Mouse (Mus musculus) limb, embryonic 10.5 days (tissue): ENCODE results near the gene Washc4. TPM values are rescaled to one million over a fixed set of nuclear protein-coding genes. Genes with fewer than 3 reads are reported as not detected.

Source experiments
- DNase-seq: peaks from one replicate; pipeline ENCODE4 v3.0.0-alpha.2; 2017; ENCODE audit warnings: low spot score
- H3K27ac ChIP-seq: fragments of 300-500 bp; sonication (generic); 2 replicates; pipeline ENCODE4 v1.5.1; 2016; ENCODE audit warnings: mild to moderate bottlenecking
- H3K27me3 ChIP-seq: fragments of 300-500 bp; sonication (generic); 2 replicates; pipeline ENCODE4 v1.6.1; 2016; ENCODE audit warnings: low read depth, mild to moderate bottlenecking; ENCODE audit not compliant: poor library complexity, severe bottlenecking
- H3K36me3 ChIP-seq: fragments of 300-500 bp; sonication (generic); 2 replicates; pipeline ENCODE4 v1.6.1; 2016; ENCODE audit warnings: mild to moderate bottlenecking, moderate library complexity
- H3K4me1 ChIP-seq: fragments of 300-500 bp; sonication (generic); 2 replicates; pipeline ENCODE4 v1.6.1; 2016
- H3K4me3 ChIP-seq: fragments of 300-500 bp; sonication (generic); 2 replicates; pipeline ENCODE4 v1.5.1; 2016; ENCODE audit warnings: mild to moderate bottlenecking, moderate library complexity
- H3K9me3 ChIP-seq: fragments of 300-500 bp; sonication (generic); replicated peaks from 2 replicates; pipeline ENCODE4 v1.6.1; 2016; ENCODE audit warnings: mild to moderate bottlenecking
- WGBS: fragments of 180-500 bp; shearing (Covaris S2); methylation state at CpG from one replicate; pipeline ENCODE4 v1.1.7; 2016; 5-methylcytosine and 5-hydroxymethylcytosine counted together
- polyA plus RNA-seq: library from polyadenylated mRNA; unstranded; fragments of >200 nt; fragmentation: Nextera tagmentation; extraction: Ambion mirVana; gene quantifications from 2 replicates; pipeline ENCODE4 v1.2.1, GENCODE M21; 2016

Gene Washc4
- polyA plus RNA-seq, 1 experiment from 2014 or later: 32.3 TPM

DNA sequence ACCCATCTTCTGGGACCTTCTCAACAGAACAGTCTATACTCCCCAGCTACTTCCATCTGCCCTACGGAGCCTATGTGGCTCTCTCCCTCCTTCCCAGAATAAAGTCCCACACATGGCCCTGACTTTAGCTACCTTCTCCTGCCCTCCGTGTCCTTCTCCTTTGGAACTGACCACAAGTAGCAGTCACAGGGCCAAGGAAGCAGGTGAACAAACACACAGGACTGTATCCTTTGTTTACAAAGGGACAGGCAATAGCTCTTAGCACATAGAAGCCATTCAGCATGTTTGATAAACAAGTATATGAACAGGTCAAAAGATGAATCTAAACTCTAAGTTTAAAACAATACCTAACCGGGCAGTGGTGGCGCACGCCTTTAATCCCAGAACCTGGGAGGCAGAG lies 86.3 kb downstream of the Washc4 start:
- H3K9me3 ChIP-seq: no peaks in the 10 kb centered on the region
- H3K36me3 ChIP-seq: peaks cover 56% of the 10 kb centered on the region
- H3K4me1 ChIP-seq: peaks cover 12% of the 10 kb centered on the region
- H3K27ac ChIP-seq: no peak overlapping the region
- no peak for DNase-seq
- WGBS: 97% methylated on average over 5 of the region's 5 CpGs
- no peaks in the 10 kb centered on the region for H3K27me3 ChIP-seq
- H3K4me3 ChIP-seq: no peak overlapping the region

DNA sequence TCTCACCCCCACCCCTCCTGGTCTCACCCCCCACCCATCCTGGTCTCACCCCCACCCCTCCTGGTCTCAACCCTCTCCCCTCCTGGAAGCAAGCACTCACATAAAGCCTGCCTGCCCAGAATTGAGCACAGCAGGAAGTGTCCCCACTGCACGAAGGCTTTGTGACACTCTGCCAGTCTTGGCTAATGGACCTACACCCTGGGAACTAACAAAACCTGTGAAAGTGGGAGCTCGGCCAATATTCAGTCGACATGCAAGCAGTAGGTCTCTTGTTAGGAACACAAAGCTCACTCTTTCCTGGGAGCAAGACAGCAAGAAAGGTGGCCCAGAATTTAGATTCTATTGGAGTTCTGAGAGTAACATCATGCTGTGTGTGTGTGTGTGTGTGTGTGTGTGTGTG lies 87.3 kb downstream of the Washc4 start:
- H3K9me3 ChIP-seq: no peaks in the 10 kb centered on the region
- no peak for DNase-seq
- H3K36me3 ChIP-seq: peaks cover 47% of the 10 kb centered on the region
- no peaks in the 10 kb centered on the region for H3K27me3 ChIP-seq
- H3K4me1 ChIP-seq: peaks cover 16% of the 10 kb centered on the region
- no peak overlapping the region for H3K4me3 ChIP-seq
- WGBS: 76% methylated on average over 3 of the region's 3 CpGs
- no peak overlapping the region for H3K27ac ChIP-seq

DNA sequence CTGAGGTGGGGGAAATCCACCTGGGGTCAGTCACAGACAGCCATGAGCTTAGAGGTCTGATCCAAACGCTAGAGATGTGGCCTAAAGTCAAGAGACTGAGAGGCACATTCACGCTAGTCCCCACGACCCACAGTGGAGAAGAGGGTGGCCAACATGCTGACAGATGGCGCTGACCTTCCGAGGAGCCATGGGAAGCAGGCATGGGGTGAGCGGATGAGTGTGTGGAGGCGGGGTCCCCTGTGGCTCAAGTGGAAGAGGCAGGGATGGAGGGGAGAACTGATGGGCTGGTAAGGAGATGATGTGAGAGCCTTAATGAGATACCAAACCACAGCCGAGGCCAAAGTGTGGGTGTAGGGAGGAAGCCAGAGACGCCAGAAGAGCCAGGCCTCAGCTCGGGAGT lies 88.2 kb downstream of the Washc4 start:
- Histone ChIP-seq H3K27me3 (no peaks in the 10 kb centered on the region), H3K36me3 (peaks cover 40% of the 10 kb centered on the region), H3K9me3 (no peaks in the 10 kb centered on the region), H3K27ac (no peak overlapping the region), H3K4me1 (peaks cover 16% of the 10 kb centered on the region), H3K4me3 (no peak overlapping the region)
- DNase-seq: no peak
- 91% methylated on average over 10 of the region's 10 CpGs for WGBS

DNA sequence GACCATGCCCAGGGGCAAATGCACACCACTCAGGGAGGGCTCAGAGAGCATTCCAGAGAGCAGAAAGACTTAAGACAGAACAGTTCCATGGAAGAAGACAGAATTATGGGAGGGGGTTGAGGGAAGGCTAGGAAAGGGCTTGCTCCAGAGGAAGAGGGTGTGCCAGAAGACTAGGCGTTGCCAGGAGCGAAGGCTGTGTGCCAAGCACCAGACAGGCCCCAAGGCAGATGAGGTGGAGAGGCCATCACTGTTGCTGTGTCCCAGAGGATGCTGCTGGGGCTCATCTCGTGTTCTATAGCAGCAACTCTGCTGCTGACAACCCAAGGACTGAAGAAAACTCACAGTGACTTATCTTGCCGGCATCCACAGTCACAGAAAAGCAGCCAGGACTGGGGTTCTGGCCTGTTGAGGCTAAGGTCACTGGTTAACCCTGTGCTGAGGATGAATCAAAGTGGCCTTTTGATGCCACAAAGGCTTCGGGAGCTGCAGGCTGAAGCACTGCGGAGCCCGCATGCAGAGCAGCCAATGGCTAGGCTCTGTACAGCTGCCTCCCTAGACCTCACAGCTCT lies 89.3 kb downstream of the Washc4 start:
- peaks cover 31% of the 10 kb centered on the region for H3K36me3 ChIP-seq
- no peak overlapping the region for H3K27ac ChIP-seq
- H3K27me3 ChIP-seq: no peaks in the 10 kb centered on the region
- H3K9me3 ChIP-seq: no peaks in the 10 kb centered on the region
- DNase-seq: no peak
- no peak overlapping the region for H3K4me3 ChIP-seq
- H3K4me1 ChIP-seq: peaks cover 16% of the 10 kb centered on the region
- 77% methylated on average over 7 of the region's 7 CpGs for whole genome bisulfite sequencing

DNA sequence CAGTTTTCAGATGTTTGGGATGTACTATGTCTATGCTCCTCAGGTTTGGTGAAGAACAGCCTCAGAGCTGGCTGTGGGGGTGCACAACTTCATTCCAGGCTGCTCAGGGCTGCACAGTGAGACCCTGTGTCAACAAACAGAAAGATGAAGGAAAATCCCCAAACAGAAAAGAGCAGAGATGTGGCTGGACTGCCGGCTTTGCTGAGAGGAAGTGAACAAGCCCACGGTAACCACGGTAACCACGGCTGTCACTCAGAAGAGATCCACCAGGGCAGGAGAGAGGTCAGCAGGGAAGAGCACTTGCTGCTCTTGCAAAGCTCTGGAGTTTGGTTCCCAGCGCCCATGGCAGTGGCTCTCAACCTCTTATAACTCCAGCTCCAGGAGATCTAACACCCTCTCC lies 90.9 kb downstream of the Washc4 start:
- 50% methylated on average over 5 of the region's 5 CpGs for WGBS
- H3K9me3 ChIP-seq: no peaks in the 10 kb centered on the region
- H3K27me3 ChIP-seq: no peaks in the 10 kb centered on the region
- no peak overlapping the region for H3K27ac ChIP-seq
- H3K4me3 ChIP-seq: no peak overlapping the region
- H3K4me1 ChIP-seq: peaks cover 16% of the 10 kb centered on the region
- DNase-seq: peak; percentile 40
- peaks cover 23% of the 10 kb centered on the region for H3K36me3 ChIP-seq

DNA sequence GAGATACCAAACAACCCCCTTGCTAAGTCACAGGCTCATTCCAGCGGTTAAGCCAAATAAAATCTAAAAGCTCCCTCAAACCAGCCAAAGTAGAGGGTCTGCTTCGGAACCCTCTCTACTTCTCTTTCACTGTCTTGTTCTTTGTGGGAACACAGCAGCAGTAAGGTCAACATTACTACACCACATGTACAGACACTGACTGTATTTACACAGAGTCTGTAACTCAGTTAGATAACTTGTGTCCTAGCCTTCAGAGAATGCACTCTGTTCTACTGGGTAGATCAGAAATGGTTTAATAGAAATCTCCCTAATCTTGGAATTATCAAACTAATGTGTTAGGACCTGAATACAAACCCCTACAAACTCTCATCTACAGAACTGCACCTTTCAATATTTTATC lies 92.6 kb downstream of the Washc4 start:
- no peak overlapping the region for H3K4me3 ChIP-seq
- H3K27me3 ChIP-seq: no peaks in the 10 kb centered on the region
- no peak overlapping the region for H3K27ac ChIP-seq
- H3K36me3 ChIP-seq: peaks cover 21% of the 10 kb centered on the region
- no peak for DNase-seq
- H3K4me1 ChIP-seq: peaks cover 16% of the 10 kb centered on the region
- 90% methylated on average over 2 of the region's 2 CpGs for WGBS
- H3K9me3 ChIP-seq: no peaks in the 10 kb centered on the region

DNA sequence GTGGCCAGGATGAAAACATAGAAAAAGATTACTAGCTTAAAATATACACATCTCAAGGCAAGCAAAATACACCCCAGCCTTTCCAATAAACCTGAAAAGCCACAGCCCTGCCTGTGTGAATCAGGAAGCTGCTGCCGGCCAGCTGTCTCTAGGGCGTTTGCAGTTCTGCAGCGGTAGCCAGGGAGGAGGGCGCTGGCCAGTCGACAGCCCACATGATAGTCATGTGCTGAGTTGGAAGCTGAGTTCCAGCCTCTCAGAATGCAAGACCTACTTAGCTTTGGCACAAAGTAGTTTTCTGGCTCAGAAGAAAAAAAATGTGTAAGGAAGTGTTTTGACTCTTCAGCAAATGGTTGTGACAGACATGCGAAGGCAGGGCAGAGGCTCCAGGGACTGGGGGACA lies 93.7 kb downstream of the Washc4 start:
- Histone ChIP-seq H3K36me3 (peaks cover 15% of the 10 kb centered on the region), H3K27ac (no peak overlapping the region), H3K4me1 (peaks cover 13% of the 10 kb centered on the region), H3K27me3 (no peaks in the 10 kb centered on the region), H3K9me3 (no peaks in the 10 kb centered on the region), H3K4me3 (no peak overlapping the region)
- WGBS: 61% methylated on average over 6 of the region's 6 CpGs
- DNase-seq: no peak

DNA sequence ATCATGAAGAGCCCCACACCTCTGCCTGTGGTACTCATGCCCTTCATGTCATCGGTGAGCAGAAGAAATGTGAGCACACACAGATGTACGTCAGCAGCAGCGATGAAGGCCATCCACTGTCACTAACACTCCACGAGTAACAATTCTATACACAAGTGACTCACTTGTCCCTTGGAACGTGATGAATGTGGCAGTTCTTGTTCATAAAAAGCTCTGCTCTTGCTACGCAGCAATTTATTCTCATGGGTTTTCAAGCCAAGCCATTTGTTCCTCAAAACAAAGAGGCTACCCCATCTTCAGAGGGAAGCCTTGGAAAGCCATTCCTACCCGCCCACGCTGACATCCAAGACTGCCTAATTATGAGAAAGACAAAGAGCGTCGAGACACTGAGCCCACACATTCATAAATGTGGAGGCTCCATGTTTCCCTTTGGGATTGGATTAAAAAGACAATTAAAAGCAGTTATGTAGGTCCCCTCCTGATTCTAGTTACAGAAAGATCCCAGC lies 96.4 kb downstream of the Washc4 start:
- Histone ChIP-seq H3K36me3 (peaks cover 11% of the 10 kb centered on the region), H3K4me3 (no peak overlapping the region), H3K9me3 (no peaks in the 10 kb centered on the region), H3K4me1 (peaks cover 4% of the 10 kb centered on the region), H3K27ac (no peak overlapping the region), H3K27me3 (no peaks in the 10 kb centered on the region)
- WGBS: 92% methylated on average over 10 of the region's 10 CpGs
- no peak for DNase-seq

DNA sequence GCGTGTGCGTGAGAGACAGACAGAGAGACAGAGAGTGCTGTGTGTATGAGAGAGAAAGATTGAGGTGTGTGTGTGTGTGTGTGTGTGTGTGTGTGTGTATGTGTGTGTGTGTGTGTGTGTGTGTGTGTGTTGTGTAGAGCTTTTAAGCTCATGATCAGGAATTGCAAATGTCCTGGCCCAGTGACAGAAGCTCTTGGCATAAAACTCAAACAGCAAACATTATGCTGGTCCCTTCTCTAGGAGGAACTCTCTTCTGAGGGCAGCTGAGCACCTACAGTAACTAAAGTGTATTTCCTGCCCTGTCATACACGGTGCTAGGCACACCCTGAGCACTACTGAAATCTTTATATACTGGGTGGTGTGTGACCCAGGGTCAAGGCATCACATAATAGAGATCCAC lies 98.1 kb downstream of the Washc4 start:
- peaks cover 5% of the 10 kb centered on the region for H3K4me1 ChIP-seq
- no peak overlapping the region for H3K4me3 ChIP-seq
- 89% methylated on average over 3 of the region's 3 CpGs for WGBS
- no peaks in the 10 kb centered on the region for H3K9me3 ChIP-seq
- H3K27me3 ChIP-seq: no peaks in the 10 kb centered on the region
- DNase-seq: no peak
- no peak overlapping the region for H3K27ac ChIP-seq
- H3K36me3 ChIP-seq: peaks cover 11% of the 10 kb centered on the region

DNA sequence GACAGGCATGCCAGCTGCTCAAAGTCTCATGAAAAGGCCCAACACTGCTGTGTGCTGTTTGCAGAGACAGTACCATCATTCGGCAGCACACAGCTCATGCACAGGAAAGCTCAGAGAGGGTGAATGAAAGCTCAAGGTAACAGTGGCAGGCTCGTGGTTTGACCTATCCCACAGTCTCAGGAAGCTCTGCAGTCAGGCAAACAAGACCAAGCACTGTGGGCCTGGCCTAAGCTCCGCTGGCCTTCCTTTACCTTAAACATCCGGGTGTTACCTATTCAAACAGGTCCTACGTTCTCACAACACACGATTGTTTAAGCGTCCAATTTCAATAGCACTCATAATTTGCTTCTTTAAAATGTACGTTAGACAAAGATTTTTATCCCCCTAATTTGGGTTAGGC lies 100.6 kb downstream of the Washc4 start:
- Histone ChIP-seq H3K36me3 (peaks cover 9% of the 10 kb centered on the region), H3K27me3 (no peaks in the 10 kb centered on the region), H3K9me3 (no peaks in the 10 kb centered on the region), H3K27ac (no peak overlapping the region), H3K4me1 (peaks cover 19% of the 10 kb centered on the region), H3K4me3 (no peak overlapping the region)
- WGBS: 88% methylated on average over 8 of the region's 8 CpGs
- no peak for DNase-seq

DNA sequence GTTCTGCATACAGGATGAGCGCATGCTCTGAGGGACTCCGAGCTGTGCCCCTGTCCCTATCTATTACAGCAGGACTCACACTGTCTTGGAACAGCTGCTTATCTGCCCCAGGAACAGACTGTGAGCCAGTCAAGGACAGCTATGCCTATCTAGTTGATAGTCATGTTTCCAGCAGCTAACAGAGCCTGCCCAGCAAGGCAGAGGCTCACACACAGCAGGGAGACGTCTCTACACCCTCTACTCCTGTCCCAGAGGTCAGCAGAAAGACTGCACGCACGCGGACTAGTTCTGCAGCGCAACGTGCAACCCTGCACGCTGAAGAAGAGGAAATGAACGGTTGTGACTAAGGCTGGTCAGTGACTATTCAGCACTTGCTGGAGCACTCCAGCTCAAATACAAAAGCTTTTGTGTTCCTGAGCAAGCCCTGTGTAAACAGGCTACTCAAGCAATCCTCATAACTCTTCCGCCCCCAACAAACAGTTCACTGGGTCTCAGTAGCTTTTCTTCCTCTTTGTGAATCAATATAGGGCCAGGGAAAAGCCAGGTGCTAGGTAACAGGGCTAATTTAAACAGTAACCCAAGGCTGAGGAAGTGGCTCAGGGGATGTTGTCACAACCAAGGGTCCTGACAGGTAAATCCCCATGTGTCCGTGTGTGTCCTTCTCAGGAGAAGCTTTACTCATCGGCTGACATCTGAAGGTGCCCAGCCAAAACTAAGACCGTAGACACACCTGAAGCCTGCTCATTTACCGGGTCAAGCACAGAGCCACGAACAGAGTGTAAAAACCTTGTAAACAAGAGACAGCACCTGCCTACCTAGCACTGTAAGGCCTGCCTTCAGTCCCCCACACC lies 101.5 kb downstream of the Washc4 start:
- H3K27ac ChIP-seq: peak overlapping the region; percentile 15; the same call in 1 of the 2 replicates
- H3K27me3 ChIP-seq: no peaks in the 10 kb centered on the region
- H3K4me1 ChIP-seq: peaks cover 20% of the 10 kb centered on the region
- no peaks in the 10 kb centered on the region for H3K9me3 ChIP-seq
- no peaks in the 10 kb centered on the region for H3K36me3 ChIP-seq
- WGBS: 84% methylated on average over 16 of the region's 16 CpGs
- no peak overlapping the region for H3K4me3 ChIP-seq
- no peak for DNase-seq

DNA sequence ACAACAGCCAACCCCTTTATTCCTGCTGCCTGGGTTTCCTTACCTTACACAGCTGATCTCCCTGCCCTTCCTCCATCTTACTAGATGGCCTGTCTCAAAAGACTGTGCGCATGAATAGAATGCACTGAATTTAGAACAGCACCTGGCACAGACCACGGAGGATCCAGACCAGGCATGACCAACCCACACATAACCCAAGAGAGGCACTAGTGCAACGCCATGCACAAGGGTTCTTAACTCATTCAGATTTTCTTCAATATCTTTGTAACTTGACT lies 102.1 kb downstream of the Washc4 start:
- Histone ChIP-seq H3K27ac (no peak overlapping the region), H3K36me3 (no peaks in the 10 kb centered on the region), H3K9me3 (no peaks in the 10 kb centered on the region), H3K27me3 (no peaks in the 10 kb centered on the region), H3K4me1 (peaks cover 20% of the 10 kb centered on the region), H3K4me3 (no peak overlapping the region)
- no peak for DNase-seq
- WGBS: 89% methylated on average over 3 of the region's 3 CpGs
